Mouse (Mus musculus) mouse embryonic stem cell (cell line): ENCODE data around the gene Teddm3.
"Not testable (repeated sequence)": the region's sequence is repeated elsewhere in the genome, so short reads cannot be mapped to it uniquely, and the experiment has no call there.

ENCODE experiments used
- in situ Hi-C, 2 experiments: fragments of 300-500 bp; cut with MboI; formaldehyde crosslinking; loops; 1 replicate in 1 of 2; 3 replicates in 1 of 2; pipeline ENCODE4 v1.14.3; 2019 to 2020; ENCODE audit warnings: low sequenced_read_pairs in 2 of 2, low pct_unique_long_range_greater_than_20kb in 1 of 2, mixed read lengths in 1 of 2; ENCODE audit not compliant: unreplicated experiment in 1 of 2

The Teddm3 gene

GRCm38 (mm10) chr16:21165343-21166220, 11.8 kb upstream of the Teddm3 start:
- in situ Hi-C loops = not testable (repeated sequence)

- in situ Hi-C loops = not testable (repeated sequence)
Measured at GRCm38 (mm10) chr16:21163423-21163822, 9.6 kb upstream of the Teddm3 start.

DNA sequence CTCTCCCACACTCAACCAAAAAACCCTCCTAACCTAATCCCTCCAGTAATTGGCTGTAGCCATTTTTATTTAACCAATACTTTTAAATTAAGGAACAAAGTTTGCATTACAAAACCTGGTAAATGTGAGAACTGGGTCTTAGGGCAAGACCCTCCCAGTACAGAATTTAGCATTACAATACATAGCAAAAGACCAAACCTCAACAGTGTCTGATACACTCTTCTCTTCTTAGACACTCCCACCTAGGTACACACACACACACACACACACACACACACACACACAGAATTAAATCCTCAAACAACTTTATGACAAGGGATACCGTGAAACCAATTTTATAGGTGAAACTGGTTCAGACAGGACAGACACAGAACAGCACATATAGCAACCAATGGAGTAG, 5.4 kb upstream of the Teddm3 start:
- in situ Hi-C loops = not testable (repeated sequence)

GRCm38 (mm10) chr16:21156261-21156660, 2.5 kb upstream of the Teddm3 start:
- in situ Hi-C loops = not testable (repeated sequence)

- in situ Hi-C loops = no loop called here
Measured at GRCm38 (mm10) chr16:21151564-21152361, 2.0 kb downstream of the Teddm3 start.

- in situ Hi-C loops = no loop called here
Measured at GRCm38 (mm10) chr16:21149896-21150295, 3.9 kb downstream of the Teddm3 start.

- in situ Hi-C loops = not testable (repeated sequence)
Measured at GRCm38 (mm10) chr16:21148451-21148850, 5.3 kb downstream of the Teddm3 start.

- in situ Hi-C loops = no loop called here
Measured at GRCm38 (mm10) chr16:21136312-21137083, 17.3 kb downstream of the Teddm3 start.

GRCm38 (mm10) chr16:21127666-21128065, 26.1 kb downstream of the Teddm3 start:
- in situ Hi-C loops = not testable (repeated sequence)

- in situ Hi-C loops = not testable (repeated sequence)
Measured at GRCm38 (mm10) chr16:21122776-21123175, 31.0 kb downstream of the Teddm3 start.

DNA sequence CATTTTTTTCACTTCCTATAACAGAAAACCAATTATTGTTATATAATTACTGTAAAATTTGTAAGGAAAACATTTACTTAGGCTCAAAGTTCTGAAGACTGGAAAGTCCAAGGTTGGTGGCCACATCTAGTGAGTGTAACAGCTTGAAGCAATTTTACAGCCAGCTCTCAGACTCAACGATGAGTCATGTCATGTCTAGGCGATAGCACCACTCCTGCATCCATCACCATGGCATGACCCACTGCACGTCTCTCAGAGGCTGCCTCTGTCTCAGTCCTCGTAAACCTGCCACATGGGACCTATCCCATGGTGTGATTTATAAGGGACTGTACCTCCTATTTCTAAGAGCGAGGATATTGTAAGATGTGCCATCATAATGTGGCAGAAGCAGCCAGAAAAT, 37.7 kb downstream of the Teddm3 start:
- in situ Hi-C loops = no loop called here

- in situ Hi-C loops = no loop called here
Measured at GRCm38 (mm10) chr16:21109473-21109872, 44.3 kb downstream of the Teddm3 start.
